Mouse (Mus musculus) cortical plate, adult 2 months (tissue): ENCODE data around the gene Cbx3. TPM values are rescaled to one million over a fixed set of nuclear protein-coding genes. Genes with fewer than 3 reads are reported as not detected.

Source experiments
- H3K27ac ChIP-seq: fragments of 200-500 bp; 2 replicates; pipeline ENCODE4 v1.5.1; 2012; ENCODE audit warnings: low read length, control low read depth, inconsistent platforms; ENCODE audit not compliant: insufficient read depth
- H3K4me1 ChIP-seq: fragments of 200-500 bp; 2 replicates; pipeline ENCODE4 v1.6.1; 2011; ENCODE audit warnings: low read length; ENCODE audit not compliant: control insufficient read depth, insufficient read depth
- H3K4me3 ChIP-seq: fragments of 200-500 bp; 2 replicates; pipeline ENCODE4 v1.5.1; 2011; ENCODE audit warnings: mild to moderate bottlenecking, low read length, control low read depth; ENCODE audit not compliant: insufficient read depth
- CTCF ChIP-seq: fragments of 200-500 bp; IDR thresholded peaks from 2 replicates; pipeline ENCODE4 v1.5.1; 2011; ENCODE audit warnings: mild to moderate bottlenecking, control low read depth, low read length; ENCODE audit not compliant: insufficient read depth; ENCODE audit errors: extremely low read depth
- POLR2A ChIP-seq: fragments of 200-500 bp; IDR thresholded peaks from 2 replicates; pipeline ENCODE4 v1.6.1; 2011; ENCODE audit warnings: mild to moderate bottlenecking, low read length, control low read depth; ENCODE audit not compliant: insufficient read depth; ENCODE audit errors: extremely low read depth
- polyA plus RNA-seq: library from polyadenylated mRNA; depleted of rRNA; stranded (reverse); fragments of >200 nt; gene quantifications from 2 replicates; pipeline ENCODE4 v1.2.3, GENCODE M21; 2012; rRNA removed

The Cbx3 gene
- 81.3 and 85.2 TPM in 2 replicates for polyA plus RNA-seq

DNA sequence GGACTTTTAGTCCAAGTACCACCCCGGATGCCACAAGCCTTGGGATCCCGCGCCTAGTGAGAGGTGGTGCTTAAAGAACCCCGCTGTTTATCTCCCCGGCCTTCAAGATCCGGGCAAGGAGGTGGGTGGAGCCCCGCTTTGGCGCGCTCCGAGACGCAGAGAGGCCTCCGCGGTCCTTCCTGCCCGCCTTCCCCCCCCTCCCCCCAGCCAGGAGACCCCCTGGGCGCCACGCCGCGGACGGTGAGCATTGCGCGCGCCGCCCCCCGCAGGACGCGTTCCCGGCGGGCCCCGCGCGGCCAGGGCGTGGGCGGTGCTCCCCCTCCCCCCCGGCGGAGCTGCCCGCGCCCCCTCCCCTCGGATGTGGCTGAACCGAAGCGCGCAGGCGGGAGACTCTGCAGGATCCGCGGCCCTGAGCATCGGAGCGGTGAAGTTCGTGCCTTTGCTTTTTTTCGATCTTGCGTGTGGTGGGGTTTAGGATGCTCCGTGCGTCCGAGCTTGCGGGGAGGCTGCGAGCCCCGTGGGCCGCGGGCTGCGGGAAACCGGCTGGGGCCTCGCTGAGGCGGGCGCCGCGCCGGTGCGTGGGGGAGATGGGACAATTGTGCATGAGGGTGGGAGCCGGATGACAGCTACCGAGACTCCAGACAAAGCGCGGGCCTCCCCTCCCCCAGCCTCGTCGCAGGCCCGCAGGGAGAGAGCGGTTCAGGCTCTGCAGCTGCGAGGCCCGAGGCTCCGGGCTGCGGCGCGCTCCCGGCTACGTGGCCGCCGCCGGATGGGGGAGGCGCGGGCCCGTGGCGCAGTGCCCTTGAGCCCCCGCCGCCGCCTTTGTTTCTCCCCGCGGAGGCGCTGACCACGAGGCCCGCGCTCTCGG, at the start of gene Cbx3:
TSS of gene Cbx3 (plus strand) at position 50 of the 868 bp plus-strand sequence.
- H3K27ac ChIP-seq = peak within 1 kb of the TSS; percentile 98
- H3K4me1 ChIP-seq = peaks cover 4% of the 10 kb centered on the region
- H3K4me3 ChIP-seq = peak within 1 kb of the TSS; percentile 66
- TF ChIP-seq POLR2A (no peak), CTCF (no peak)

GRCm38 (mm10) chr6:51423466-51424122, 46.6 kb upstream of the Cbx3 start:
- H3K27ac ChIP-seq = no peak overlapping the region
- no peaks in the 10 kb centered on the region for H3K4me1 ChIP-seq
- TF ChIP-seq POLR2A = no peak
- TF ChIP-seq CTCF = no peak
- H3K4me3 ChIP-seq = no peak overlapping the region

DNA sequence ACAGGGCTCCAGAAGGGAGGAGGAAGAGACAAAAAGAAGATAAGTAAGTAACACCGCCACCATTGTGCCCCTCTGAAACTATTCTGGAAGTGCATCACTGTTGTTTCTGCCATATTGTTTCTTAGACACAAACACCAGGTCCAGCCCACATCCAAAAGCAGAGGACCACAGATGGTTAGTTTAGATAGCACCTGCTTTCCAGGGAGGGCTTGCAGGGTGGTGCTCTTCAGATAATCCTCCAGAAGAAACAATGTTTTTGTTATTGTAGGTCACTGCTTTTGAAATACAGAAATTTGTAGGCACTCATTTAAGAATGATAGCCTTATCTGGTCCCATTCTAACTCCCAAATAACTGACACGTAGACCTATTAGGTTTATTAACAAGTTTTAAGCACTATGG, 45.6 kb upstream of the Cbx3 start:
- TF ChIP-seq POLR2A = no peak
- no peak for TF ChIP-seq CTCF
- Histone ChIP-seq H3K4me1 (no peaks in the 10 kb centered on the region), H3K4me3 (no peak overlapping the region), H3K27ac (no peak overlapping the region)

- Histone ChIP-seq H3K4me3 (peak within 1 kb of the TSS; percentile 55), H3K4me1 (no peaks in the 10 kb centered on the region), H3K27ac (peak within 1 kb of the TSS; percentile 79; the same call in 1 of the 2 replicates)
- no peak for TF ChIP-seq CTCF
- 0 out of 2 replicates have a peak, but pooled peaks have one; percentile 12 for TF ChIP-seq POLR2A
Observed at GRCm38 (mm10) chr6:51432535-51433397, 37.4 kb upstream of the Cbx3 start, which contains the start of gene Nfe2l3. Gene Nfe2l3 (plus strand): TSS chr6:51432670.

- Histone ChIP-seq H3K4me3 (no peak overlapping the region), H3K27ac (no peak overlapping the region), H3K4me1 (no peaks in the 10 kb centered on the region)
- TF ChIP-seq CTCF (no peak), POLR2A (no peak)
Observed at GRCm38 (mm10) chr6:51434270-51434669, 35.9 kb upstream of the Cbx3 start.

DNA sequence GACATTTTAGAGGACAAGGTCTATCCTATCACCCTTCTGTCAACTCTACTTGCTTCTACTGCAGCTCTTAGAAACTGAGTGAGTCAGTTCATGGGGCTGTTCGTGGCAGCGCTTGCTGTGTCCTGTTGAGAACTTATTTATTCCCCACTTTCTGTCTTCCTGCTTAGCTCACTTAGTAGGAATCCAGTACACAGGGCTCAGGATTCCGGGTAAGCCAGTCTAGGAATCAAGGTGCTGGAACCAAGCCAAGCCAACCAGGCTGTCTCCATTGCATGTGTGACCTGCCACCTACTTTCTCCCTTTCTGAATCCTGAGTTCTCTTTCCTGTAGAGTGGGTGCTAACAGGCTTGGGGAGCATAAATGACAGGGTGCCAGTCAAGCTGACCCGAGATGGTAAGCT, 32.5 kb upstream of the Cbx3 start:
- TF ChIP-seq CTCF = no peak
- no peak for TF ChIP-seq POLR2A
- no peak overlapping the region for H3K4me3 ChIP-seq

GRCm38 (mm10) chr6:51438826-51439330, 31.3 kb upstream of the Cbx3 start:
- Histone ChIP-seq H3K27ac (no peak overlapping the region), H3K4me1 (no peaks in the 10 kb centered on the region), H3K4me3 (no peak overlapping the region)
- no peak for TF ChIP-seq POLR2A
- TF ChIP-seq CTCF = no peak

More for the DNA sequence above, 32.5 kb upstream of the Cbx3 start:
- no peaks in the 10 kb centered on the region for H3K4me1 ChIP-seq
- H3K27ac ChIP-seq = no peak overlapping the region

GRCm38 (mm10) chr6:51442191-51442835, 27.8 kb upstream of the Cbx3 start:
- Histone ChIP-seq H3K27ac (no peak overlapping the region), H3K4me1 (no peaks in the 10 kb centered on the region), H3K4me3 (no peak overlapping the region)
- TF ChIP-seq CTCF (no peak), POLR2A (no peak)
